Comparison of ENCODE assay signal across 10 mouse cellular contexts in the genomic region with DNA sequence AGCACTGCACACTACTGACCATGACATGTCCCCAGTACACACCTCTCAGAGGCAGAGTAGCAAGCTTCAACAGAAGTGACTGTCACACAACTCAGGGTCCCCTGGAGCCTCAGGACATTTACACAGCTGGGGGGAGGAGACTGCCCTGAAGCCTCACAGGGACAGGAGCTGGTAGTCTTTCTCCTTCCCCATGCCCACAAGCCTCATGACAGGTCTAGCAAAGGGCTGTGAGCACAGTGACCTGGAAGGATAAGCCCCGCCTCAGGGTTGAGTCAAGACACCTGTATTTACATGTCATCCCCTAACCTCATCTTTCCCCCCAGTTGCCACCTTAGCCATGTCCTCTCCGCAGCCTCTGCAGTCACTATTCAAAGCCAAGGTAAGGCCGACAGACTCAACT. TPM values are rescaled to one million over a fixed set of nuclear protein-coding genes. Genes with fewer than 3 reads are reported as not detected.
DNase-seq lines count a peak whose midpoint lies in the region; ATAC-seq lines count a peak whose summit lies in the region.
"Had no signal": no experiment of that assay in that cellular context is flagged by ENCODE, and none has a peak within 500 bp of the region (broad histone marks: within the 10 kb centered on the region; RNA-seq: fewer than 3 reads in every experiment).

No protein-coding gene starts in this region.

- no peaks in the 10 kb centered on the region for H3K9me3 ChIP-seq in heart, embryonic 16.5 days (replicated peaks; ENCODE audit: control insufficient read depth, low read length)
- H3K9me3 ChIP-seq in embryonic facial prominence, embryonic 15.5 days (replicated peaks), result no peaks in the 10 kb centered on the region
- H3K9me3 ChIP-seq in intestine, embryonic 14.5 days (ENCODE audit: control insufficient read depth, low read length), result no peaks in the 10 kb centered on the region
- no peaks in the 10 kb centered on the region for H3K9me3 ChIP-seq in midbrain, embryonic 15.5 days

- no peak overlapping the region for H3K4me3 ChIP-seq in heart, embryonic 16.5 days (ENCODE audit: low read length)
- peak overlapping the region; percentile 16; the same call in 1 of the 2 replicates for H3K4me3 ChIP-seq in embryonic facial prominence, embryonic 15.5 days (replicated peaks)
- H3K4me3 ChIP-seq in intestine, embryonic 14.5 days (ENCODE audit: low read depth, low read length), result no peak overlapping the region
- H3K4me3 ChIP-seq in midbrain, embryonic 15.5 days, result peak overlapping the region; percentile 28
- H3K4me3 ChIP-seq: myocyte had no signal

- peak overlapping the region; percentile 50; the same call in 1 of the 2 replicates for H3K4me2 ChIP-seq in heart, embryonic 16.5 days (ENCODE audit: low read depth, low read length)
- peak overlapping the region; percentile 44 for H3K4me2 ChIP-seq in embryonic facial prominence, embryonic 15.5 days (replicated peaks)
- H3K4me2 ChIP-seq in intestine, embryonic 14.5 days (ENCODE audit: low read length), result peak overlapping the region; percentile 34
- H3K4me2 ChIP-seq in midbrain, embryonic 15.5 days, result peak overlapping the region; percentile 51

- 38% methylated on average over 3 of the region's 3 CpGs for WGBS in heart, embryonic 16.5 days
- 29% methylated on average over 3 of the region's 3 CpGs for WGBS in embryonic facial prominence, embryonic 15.5 days
- WGBS in intestine, embryonic 14.5 days, result 36% methylated on average over 3 of the region's 3 CpGs
- WGBS in midbrain, embryonic 15.5 days, result 30% methylated on average over 3 of the region's 3 CpGs

- H3K9ac ChIP-seq in heart, embryonic 16.5 days (ENCODE audit: low read length), result no peak overlapping the region
- no peak overlapping the region for H3K9ac ChIP-seq in embryonic facial prominence, embryonic 15.5 days
- no peak overlapping the region for H3K9ac ChIP-seq in intestine, embryonic 14.5 days (ENCODE audit: low read length)
- H3K9ac ChIP-seq in midbrain, embryonic 15.5 days, result no peak overlapping the region

- no peak for ATAC-seq in heart, embryonic 16.5 days (replicated peaks; ENCODE audit: extremely low read depth, insufficient read depth, low FRiP score)
- ATAC-seq in embryonic facial prominence, embryonic 15.5 days (ENCODE audit: insufficient number of reproducible peaks, low FRiP score, low TSS enrichment, low read depth), result no peak; the same call in 1 of the 2 replicates
- no peak for ATAC-seq in intestine, embryonic 14.5 days (replicated peaks; ENCODE audit: low FRiP score, low TSS enrichment, low read depth)
- ATAC-seq in midbrain, embryonic 15.5 days (replicated peaks), result 0 out of 2 replicates have a peak, but pooled peaks have one; percentile 9

- H3K4me1 ChIP-seq in heart, embryonic 16.5 days (ENCODE audit: control insufficient read depth, insufficient read depth, low read length), result peaks cover 6% of the 10 kb centered on the region
- peaks cover 7% of the 10 kb centered on the region; the same call in 1 of the 2 replicates for H3K4me1 ChIP-seq in embryonic facial prominence, embryonic 15.5 days
- no peaks in the 10 kb centered on the region for H3K4me1 ChIP-seq in intestine, embryonic 14.5 days (replicated peaks; ENCODE audit: control insufficient read depth, insufficient read depth, low read length)
- H3K4me1 ChIP-seq in midbrain, embryonic 15.5 days, result peaks cover 5% of the 10 kb centered on the region

- H3K36me3 ChIP-seq in heart, embryonic 16.5 days (ENCODE audit: control insufficient read depth, insufficient read depth), result no peaks in the 10 kb centered on the region
- H3K36me3 ChIP-seq in embryonic facial prominence, embryonic 15.5 days, result no peaks in the 10 kb centered on the region
- H3K36me3 ChIP-seq in intestine, embryonic 14.5 days (ENCODE audit: control insufficient read depth, insufficient read depth, low read length), result no peaks in the 10 kb centered on the region
- H3K36me3 ChIP-seq in midbrain, embryonic 15.5 days (replicated peaks), result no peaks in the 10 kb centered on the region

- DNase-seq in heart, adult 18-20 months, result no peak
- DNase-seq in intestine, embryonic 14.5 days (ENCODE audit: low spot score), result no peak
- DNase-seq in layer of hippocampus, adult 9-10 months (ENCODE audit: low spot score), result no peak
- DNase-seq in adrenal gland, adult (ENCODE audit: inconsistent age in 2 of 2, low spot score in 1 of 2), result no peak
- no peak for DNase-seq in right cerebral cortex, postnatal 10 days (ENCODE audit: low spot score in 2 of 2)
- DNase-seq: cerebellum, postnatal 36 days had no signal

- no peaks in the 10 kb centered on the region for H3K27me3 ChIP-seq in heart, embryonic 16.5 days (ENCODE audit: control insufficient read depth, insufficient read depth, low read length)
- no peaks in the 10 kb centered on the region; the same call in 1 of the 2 replicates for H3K27me3 ChIP-seq in embryonic facial prominence, embryonic 15.5 days
- H3K27me3 ChIP-seq in intestine, embryonic 14.5 days (replicated peaks; ENCODE audit: control insufficient read depth, insufficient read depth, low read length), result no peaks in the 10 kb centered on the region
- no peaks in the 10 kb centered on the region for H3K27me3 ChIP-seq in midbrain, embryonic 15.5 days (replicated peaks)

- no peak overlapping the region for H3K27ac ChIP-seq in heart, embryonic 16.5 days (ENCODE audit: low read length)
- H3K27ac ChIP-seq in embryonic facial prominence, embryonic 15.5 days (replicated peaks), result no peak overlapping the region
- H3K27ac ChIP-seq in intestine, embryonic 14.5 days (ENCODE audit: low read depth), result no peak overlapping the region
- H3K27ac ChIP-seq in midbrain, embryonic 15.5 days, result no peak overlapping the region

RNA-seq across cellular contexts. Expression of gene Fcho1, which starts 15.7 kb away (rescaled TPM):
- 7.6 and 20.4 TPM in 2 replicates for polyA plus RNA-seq in heart, embryonic 16.5 days (2015; fragmentation: Nextera tagmentation; extraction: Ambion mirVana)
- total RNA-seq in heart, adult 18-20 months (2021), result 1 to 10 TPM in 1 of 2 experiments, under 1 TPM in 1; 0.79 to 2.4 TPM
- 8.1 and 9.8 TPM in 2 replicates for polyA plus RNA-seq in embryonic facial prominence, embryonic 15.5 days (2015; fragmentation: Nextera tagmentation; extraction: Ambion mirVana)
- 5.8 and 6.9 TPM in 2 replicates for polyA plus RNA-seq in intestine, embryonic 14.5 days (2014; fragmentation: Nextera tagmentation; extraction: Ambion mirVana)
- 96.0 and 102 TPM in 2 replicates for polyA plus RNA-seq in midbrain, embryonic 15.5 days (2015; fragmentation: Nextera tagmentation; extraction: Ambion mirVana)
- polyA plus RNA-seq: myocyte had no signal

RNA-seq across cellular contexts. Expression of gene B3gnt3, which starts 39.6 kb away (rescaled TPM):
- polyA plus RNA-seq in heart, embryonic 16.5 days (2015; fragmentation: Nextera tagmentation; extraction: Ambion mirVana), result 4.0 and 4.3 TPM in 2 replicates
- total RNA-seq in heart, adult 18-20 months (2021), result 1 to 10 TPM; 4.9 to 5.9 TPM
- 1.1 and 1.4 TPM in 2 replicates for polyA plus RNA-seq in embryonic facial prominence, embryonic 15.5 days (2015; fragmentation: Nextera tagmentation; extraction: Ambion mirVana)
- 6.9 and 8.4 TPM in 2 replicates for polyA plus RNA-seq in intestine, embryonic 14.5 days (2014; fragmentation: Nextera tagmentation; extraction: Ambion mirVana)
- polyA plus RNA-seq in midbrain, embryonic 15.5 days (2015; fragmentation: Nextera tagmentation; extraction: Ambion mirVana), result 0.27 and 0.36 TPM in 2 replicates

RNA-seq across cellular contexts. Expression of gene Insl3, which starts 52.2 kb away (rescaled TPM):
- 2.1 and 3.4 TPM in 2 replicates for polyA plus RNA-seq in heart, embryonic 16.5 days (2015; fragmentation: Nextera tagmentation; extraction: Ambion mirVana)
- 1 to 10 TPM; 1.3 to 1.6 TPM for total RNA-seq in heart, adult 18-20 months (2021)
- polyA plus RNA-seq in embryonic facial prominence, embryonic 15.5 days (2015; fragmentation: Nextera tagmentation; extraction: Ambion mirVana), result 1.1 TPM in 2 replicates
- polyA plus RNA-seq in intestine, embryonic 14.5 days (2014; fragmentation: Nextera tagmentation; extraction: Ambion mirVana), result 0.98 and 1.4 TPM in 2 replicates
- polyA plus RNA-seq in midbrain, embryonic 15.5 days (2015; fragmentation: Nextera tagmentation; extraction: Ambion mirVana), result 0.37 and 1.5 TPM in 2 replicates

Comparison
In these comparisons a context has a peak if more than half of its experiments do, and no peak if none do; other contexts are left out.
1. H3K4me3 ChIP-seq: peak in embryonic facial prominence, embryonic 15.5 days (single experiment) and midbrain, embryonic 15.5 days (single experiment); none in heart, embryonic 16.5 days (single experiment) and intestine, embryonic 14.5 days (single experiment).
2. Peak in every context shown above with its lines, with median percentiles within 50 percentile points of each other: H3K4me2 ChIP-seq.